Mouse (Mus musculus): ENCODE measurements around the gene Ppfibp1.

The Ppfibp1 gene

GRCm38 (mm10) chr6:146913489-146914198, 25.4 kb downstream of the Ppfibp1 start:
- DNase-seq (ENCODE audit: low spot score): no peak

GRCm38 (mm10) chr6:146915808-146916207, 27.5 kb downstream of the Ppfibp1 start:
- no peak for DNase-seq (ENCODE audit: low spot score)

GRCm38 (mm10) chr6:146917396-146917795, 29.1 kb downstream of the Ppfibp1 start:
- no peak for DNase-seq (ENCODE audit: low spot score)

- no peak for DNase-seq (ENCODE audit: low spot score)
Observed at GRCm38 (mm10) chr6:146918341-146918740, 30.1 kb downstream of the Ppfibp1 start.

- no peak for DNase-seq (ENCODE audit: low spot score)
Observed at GRCm38 (mm10) chr6:146926415-146926980, 38.2 kb downstream of the Ppfibp1 start.

- DNase-seq (ENCODE audit: low spot score): no peak
Observed at GRCm38 (mm10) chr6:146928108-146928507, 39.8 kb downstream of the Ppfibp1 start.

GRCm38 (mm10) chr6:146929031-146929430, 40.7 kb downstream of the Ppfibp1 start:
- no peak for DNase-seq (ENCODE audit: low spot score)

GRCm38 (mm10) chr6:146933123-146933522, 44.8 kb downstream of the Ppfibp1 start:
- no peak for DNase-seq (ENCODE audit: low spot score)

GRCm38 (mm10) chr6:146935957-146936356, 47.7 kb downstream of the Ppfibp1 start:
- no peak for DNase-seq (ENCODE audit: low spot score)

- DNase-seq (ENCODE audit: low spot score): no peak
Observed at GRCm38 (mm10) chr6:146939026-146939425, 50.7 kb downstream of the Ppfibp1 start.

- DNase-seq (ENCODE audit: low spot score): no peak
Observed at GRCm38 (mm10) chr6:146941505-146942275, 53.4 kb downstream of the Ppfibp1 start.

GRCm38 (mm10) chr6:146944009-146944408, 55.7 kb downstream of the Ppfibp1 start:
- no peak for DNase-seq (ENCODE audit: low spot score)

- no peak for DNase-seq (ENCODE audit: low spot score)
Observed at GRCm38 (mm10) chr6:146944830-146945229, 56.5 kb downstream of the Ppfibp1 start.

GRCm38 (mm10) chr6:146946327-146947029, 58.2 kb downstream of the Ppfibp1 start:
- DNase-seq (ENCODE audit: low spot score): no peak

- DNase-seq (ENCODE audit: low spot score): no peak
Observed at GRCm38 (mm10) chr6:146947186-146947585, 58.9 kb downstream of the Ppfibp1 start.

GRCm38 (mm10) chr6:146949682-146950453, 61.6 kb downstream of the Ppfibp1 start:
- no peak for DNase-seq (ENCODE audit: low spot score)

GRCm38 (mm10) chr6:146950454-146950832, 62.2 kb downstream of the Ppfibp1 start:
- DNase-seq (ENCODE audit: low spot score): no peak

- DNase-seq (ENCODE audit: low spot score): no peak
Observed at GRCm38 (mm10) chr6:146954258-146954657, 66.0 kb downstream of the Ppfibp1 start, which contains the start of gene 1700034J05Rik. Gene 1700034J05Rik, minus strand, starts transcription at chr6:146954422.

- no peak for DNase-seq (ENCODE audit: low spot score)
Observed at GRCm38 (mm10) chr6:146955475-146955874, 67.2 kb downstream of the Ppfibp1 start.

GRCm38 (mm10) chr6:146955896-146956295, 67.6 kb downstream of the Ppfibp1 start:
- DNase-seq (ENCODE audit: low spot score): no peak

GRCm38 (mm10) chr6:146956961-146957360, 68.7 kb downstream of the Ppfibp1 start:
- DNase-seq (ENCODE audit: low spot score): no peak

- no peak for DNase-seq (ENCODE audit: low spot score)
Observed at GRCm38 (mm10) chr6:146958694-146959093, 70.4 kb downstream of the Ppfibp1 start.

All from T-cell, adult 2 months (primary cell).